Mouse (Mus musculus) C2C12 (cell line): ENCODE measurements around the gene Stac3. TPM values are rescaled to one million over a fixed set of nuclear protein-coding genes. Genes with fewer than 3 reads are reported as not detected.

Source experiments
- H3K27me3 ChIP-seq: one replicate; pipeline ENCODE4 v1.6.1; 2011; ENCODE audit not compliant: control insufficient read depth, insufficient read depth, insufficient read length
- H3K36me3 ChIP-seq: one replicate; pipeline ENCODE4 v1.6.1; 2011; ENCODE audit not compliant: control insufficient read depth, insufficient read depth
- H3K4me3 ChIP-seq: one replicate; pipeline ENCODE4 v1.5.1; 2011; ENCODE audit warnings: mild to moderate bottlenecking, control low read depth; ENCODE audit not compliant: poor library complexity, insufficient read depth, severe bottlenecking
- H3K79me2 ChIP-seq: one replicate; pipeline ENCODE4 v1.6.1; 2011; ENCODE audit not compliant: control insufficient read depth, insufficient read depth
- H3K79me3 ChIP-seq: one replicate; pipeline ENCODE4 v1.6.1; 2011; ENCODE audit warnings: low read depth, control low read depth
- H3ac ChIP-seq: one replicate; pipeline ENCODE3; 2011; ENCODE audit warnings: low read depth; ENCODE audit not compliant: control insufficient read depth, insufficient read length
- CEBPB ChIP-seq: IDR thresholded peaks from one replicate; pipeline ENCODE4 v1.6.1; 2011; ENCODE audit warnings: low read depth, mild to moderate bottlenecking, control low read depth, moderate library complexity
- CTCF ChIP-seq: IDR thresholded peaks from one replicate; pipeline ENCODE4 v1.5.1; 2011; ENCODE audit not compliant: control insufficient read depth, insufficient read depth, insufficient read length
- FOSL1 ChIP-seq: IDR thresholded peaks from one replicate; pipeline ENCODE4 v1.8.0; 2011; ENCODE audit warnings: mild to moderate bottlenecking, low read length; ENCODE audit not compliant: poor library complexity, insufficient read depth, severe bottlenecking
- MAX ChIP-seq: IDR thresholded peaks from one replicate; pipeline ENCODE4 v1.6.1; 2011; ENCODE audit warnings: mild to moderate bottlenecking, control low read depth
- MYOD1 ChIP-seq: IDR thresholded peaks from one replicate; pipeline ENCODE4 v1.6.1; 2011; ENCODE audit warnings: low read depth; ENCODE audit not compliant: control insufficient read depth, insufficient read length
- MYOG ChIP-seq: IDR thresholded peaks from one replicate; pipeline ENCODE4 v1.6.1; 2011; ENCODE audit not compliant: control insufficient read depth, insufficient read length; ENCODE audit errors: extremely low read depth
- USF1 ChIP-seq: IDR thresholded peaks from one replicate; pipeline ENCODE4 v1.6.1; 2011; ENCODE audit warnings: low read depth, mild to moderate bottlenecking, control low read depth, moderate library complexity
- polyA plus RNA-seq: library from polyadenylated mRNA; unstranded; fragments of >200 nt; fragmentation: generic; extraction: Trizol; gene quantifications from one replicate; pipeline ENCODE4 v1.2.1, GENCODE M21; 2012; ENCODE audit warnings: missing spikeins

The Stac3 gene
- polyA plus RNA-seq, 1 experiment = 9.7 TPM

DNA sequence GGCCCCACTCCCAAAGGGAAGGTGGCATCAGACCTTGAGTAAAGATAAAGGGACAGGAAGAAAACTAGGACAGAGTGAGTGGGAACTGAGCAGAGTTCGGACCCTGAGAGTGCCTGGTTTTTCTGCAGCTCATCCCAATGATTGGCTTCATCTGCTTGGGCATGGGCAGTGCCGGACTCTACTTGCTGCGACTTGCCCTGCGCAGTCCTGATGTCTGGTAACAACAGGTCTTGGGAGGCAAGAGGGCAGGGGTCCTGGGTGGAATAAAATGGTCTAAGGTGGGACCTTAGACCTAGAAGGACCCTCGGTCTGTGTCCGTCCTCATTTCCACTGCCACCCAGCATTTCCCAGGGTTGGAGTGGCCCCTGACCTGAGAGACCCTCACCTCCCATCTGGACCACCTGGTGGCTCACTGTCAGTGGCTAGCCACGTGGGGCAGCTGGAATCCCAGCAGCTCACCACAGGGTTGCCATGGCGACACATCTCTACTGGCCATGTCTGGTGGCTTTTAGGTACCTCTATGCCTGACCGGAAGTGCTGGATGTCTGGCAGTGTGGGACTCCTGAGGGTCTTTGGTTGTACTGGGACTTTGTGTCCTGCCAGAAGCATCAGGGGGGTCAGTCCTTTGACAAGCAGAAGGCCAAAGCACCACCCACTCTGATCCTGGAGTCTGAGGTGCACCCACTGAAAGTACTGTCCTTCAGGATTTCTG, 13.9 kb downstream of the Stac3 start:
- H3K4me3 ChIP-seq = no peak overlapping the region
- TF ChIP-seq MYOD1 = no peak
- no peak for TF ChIP-seq CEBPB
- no peak for TF ChIP-seq USF1
- TF ChIP-seq MYOG = no peak
- no peak for TF ChIP-seq CTCF
- TF ChIP-seq MAX = no peak
- no peak for TF ChIP-seq FOSL1
- no peak overlapping the region for H3ac ChIP-seq
- H3K79me2 ChIP-seq = peaks cover 14% of the 10 kb centered on the region
- peaks cover 35% of the 10 kb centered on the region for H3K36me3 ChIP-seq
- peaks cover 5% of the 10 kb centered on the region for H3K79me3 ChIP-seq
- no peaks in the 10 kb centered on the region for H3K27me3 ChIP-seq

DNA sequence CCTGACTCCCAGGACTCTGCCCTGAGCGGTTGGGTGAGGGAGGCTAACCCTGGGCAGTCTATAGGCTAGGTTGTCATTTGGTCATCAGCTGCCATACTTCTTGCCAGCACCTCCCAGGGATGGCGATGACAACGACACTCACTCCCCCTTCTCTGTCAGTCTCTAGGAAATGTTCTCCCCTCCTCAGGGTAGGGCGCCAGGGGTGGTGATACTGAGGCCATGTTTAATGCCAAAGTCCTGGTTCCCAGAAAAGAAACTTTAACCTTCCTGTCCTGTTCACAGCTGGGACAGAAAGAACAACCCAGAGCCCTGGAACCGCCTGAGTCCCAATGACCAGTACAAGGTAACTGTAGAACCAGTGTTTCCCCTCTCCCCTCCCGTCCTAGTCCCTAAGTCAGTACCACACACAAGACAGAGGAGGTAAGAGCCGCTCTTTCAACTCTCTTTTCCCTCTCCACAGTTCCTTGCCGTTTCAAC, 14.5 kb downstream of the Stac3 start:
- no peak overlapping the region for H3ac ChIP-seq
- no peak overlapping the region for H3K4me3 ChIP-seq
- no peak for TF ChIP-seq MAX
- no peak for TF ChIP-seq USF1
- TF ChIP-seq CTCF = no peak
- TF ChIP-seq MYOD1 = no peak
- TF ChIP-seq FOSL1 = no peak
- TF ChIP-seq MYOG = no peak
- no peak for TF ChIP-seq CEBPB
- H3K79me2 ChIP-seq = peaks cover 19% of the 10 kb centered on the region
- H3K36me3 ChIP-seq = peaks cover 39% of the 10 kb centered on the region
- H3K27me3 ChIP-seq = no peaks in the 10 kb centered on the region
- H3K79me3 ChIP-seq = peaks cover 11% of the 10 kb centered on the region

DNA sequence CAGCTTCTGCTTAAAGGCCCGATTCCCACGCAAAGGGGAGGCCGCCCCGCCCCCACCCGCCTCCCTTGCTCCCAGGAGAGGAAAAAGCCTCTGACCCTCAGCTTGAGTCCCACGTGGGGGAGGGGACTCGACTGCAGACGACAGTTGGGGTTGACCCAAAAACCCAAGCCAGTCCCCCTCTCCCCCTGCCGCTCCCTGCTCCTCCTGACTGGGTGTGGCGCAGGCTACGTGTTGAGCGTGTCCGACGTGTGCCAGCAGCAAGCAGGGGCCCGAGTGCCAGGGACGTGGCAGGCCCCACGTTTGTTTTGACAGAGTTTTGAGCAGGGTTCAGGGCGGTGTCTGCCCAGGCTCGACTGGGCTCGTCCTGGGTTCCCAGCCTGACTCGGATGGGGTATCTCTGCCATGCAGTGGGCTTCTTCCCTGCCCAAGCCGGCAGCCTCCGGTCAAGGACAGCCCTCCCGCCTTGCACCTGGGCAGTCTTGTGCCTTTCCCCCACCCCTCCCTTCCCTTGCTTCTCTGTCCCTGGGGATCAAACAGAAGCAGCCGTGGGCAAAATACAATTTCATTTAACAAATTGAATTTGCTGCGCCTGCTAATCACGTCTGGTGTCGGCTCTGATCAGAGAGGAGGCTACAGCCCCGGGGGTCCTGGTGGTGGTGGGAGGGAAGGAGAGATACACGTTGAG, 15.2 kb downstream of the Stac3 start:
- Histone ChIP-seq H3K79me2 (peaks cover 26% of the 10 kb centered on the region), H3ac (no peak overlapping the region), H3K4me3 (no peak overlapping the region), H3K79me3 (peaks cover 18% of the 10 kb centered on the region), H3K36me3 (peaks cover 39% of the 10 kb centered on the region), H3K27me3 (no peaks in the 10 kb centered on the region)
- TF ChIP-seq CEBPB = no peak
- no peak for TF ChIP-seq MYOD1
- no peak for TF ChIP-seq USF1
- TF ChIP-seq MAX = no peak
- no peak for TF ChIP-seq FOSL1
- no peak for TF ChIP-seq CTCF
- no peak for TF ChIP-seq MYOG

DNA sequence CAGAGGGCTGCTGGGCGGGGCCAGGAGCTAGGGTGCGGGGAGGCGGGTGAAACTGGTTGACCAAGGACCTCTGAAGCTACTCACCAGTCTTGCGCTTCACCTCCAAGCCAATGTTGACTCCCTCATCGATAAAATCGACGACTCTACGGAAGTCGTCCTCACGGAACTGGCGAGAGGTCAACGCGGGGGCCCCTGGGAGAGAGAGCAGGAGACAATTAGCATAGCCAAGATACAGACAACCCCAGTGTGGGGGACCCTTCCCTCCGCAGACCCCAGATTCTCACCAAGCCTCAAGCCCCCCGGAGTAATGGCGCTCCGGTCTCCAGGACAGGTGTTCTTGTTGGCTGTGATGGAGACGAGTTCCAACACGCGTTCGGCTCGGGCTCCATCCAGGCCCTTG, 16.5 kb downstream of the Stac3 start:
- Histone ChIP-seq H3K27me3 (no peaks in the 10 kb centered on the region), H3K4me3 (no peak overlapping the region), H3K36me3 (peaks cover 39% of the 10 kb centered on the region), H3K79me3 (peaks cover 23% of the 10 kb centered on the region), H3K79me2 (peaks cover 32% of the 10 kb centered on the region), H3ac (no peak overlapping the region)
- TF ChIP-seq CTCF (no peak), CEBPB (no peak), MAX (no peak), FOSL1 (no peak), USF1 (no peak), MYOD1 (no peak), MYOG (no peak)

DNA sequence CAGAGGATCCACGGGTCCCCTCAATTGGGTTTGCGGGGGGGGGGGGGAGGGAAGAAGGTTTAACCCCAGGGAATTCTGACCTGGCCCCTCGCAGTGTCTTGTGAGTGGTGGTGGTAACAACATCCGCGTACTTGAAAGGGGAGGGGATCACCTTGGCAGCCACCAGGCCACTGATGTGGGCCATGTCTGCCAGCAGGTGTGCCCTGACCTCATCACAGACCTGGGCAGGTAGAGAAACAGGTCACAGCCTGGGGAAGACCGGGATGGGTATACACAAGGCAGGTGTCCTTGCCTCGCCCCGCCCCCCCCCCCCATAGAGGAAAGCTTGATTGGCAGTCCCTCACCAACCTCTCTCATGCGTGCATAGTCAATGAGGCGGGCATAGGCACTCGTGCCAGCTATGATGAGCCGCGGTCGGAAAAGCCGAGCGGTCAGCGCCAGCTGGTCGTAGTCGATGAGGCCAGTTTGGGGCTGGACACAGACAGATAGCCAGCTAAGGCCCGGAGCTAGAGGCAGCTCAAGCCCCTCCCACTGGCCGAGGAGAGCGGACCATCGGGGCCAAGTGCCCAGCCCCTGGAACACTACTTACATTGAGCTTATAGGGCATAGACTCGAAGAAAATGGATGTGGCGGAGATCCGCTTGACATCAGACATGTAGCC, 17.7 kb downstream of the Stac3 start:
- Histone ChIP-seq H3K79me3 (peaks cover 23% of the 10 kb centered on the region), H3K27me3 (no peaks in the 10 kb centered on the region), H3K79me2 (peaks cover 32% of the 10 kb centered on the region), H3K36me3 (peaks cover 39% of the 10 kb centered on the region), H3K4me3 (no peak overlapping the region), H3ac (no peak overlapping the region)
- no peak for TF ChIP-seq USF1
- no peak for TF ChIP-seq CTCF
- TF ChIP-seq MYOG = no peak
- TF ChIP-seq MYOD1 = no peak
- TF ChIP-seq FOSL1 = no peak
- TF ChIP-seq CEBPB = no peak
- TF ChIP-seq MAX = no peak
